Mouse (Mus musculus) v-Abl transformed pro-B cells (cell line): ENCODE measurements around the gene Clec12b.

Source experiments
- in situ Hi-C, 2 experiments: fragments of 400-800 bp; cut with MboI; formaldehyde crosslinking; loops; one replicate each; pipeline ENCODE4 v1.15.1; 2025; ENCODE audit not compliant: unreplicated experiment in 2 of 2

The Clec12b gene

GRCm38 (mm10) chr6:129385774-129386173, at the start of gene Clec12b:
TSS of gene Clec12b (minus strand) at chr6:129385874.
- in situ Hi-C loops, result loop anchor here in 1 of 2 experiments (5.0 to 25.0 kb wide), 3 partner anchors 162 to 1977 kb away; partner anchors contain the start of gene Styk1

- in situ Hi-C loops, result loop anchor here in 1 of 2 experiments (25.0 kb wide), 1 partner anchor 303 kb away; the partner anchor contains the start of gene Klri2
Observed at GRCm38 (mm10) chr6:129434239-129434638, 48.6 kb upstream of the Clec12b start.

GRCm38 (mm10) chr6:129427281-129427680, 41.6 kb upstream of the Clec12b start:
- in situ Hi-C loops, result loop anchor here in 1 of 2 experiments (25.0 kb wide), 1 partner anchor 310 kb away; the partner anchor contains the start of gene Klri2

GRCm38 (mm10) chr6:129425812-129426211, 40.1 kb upstream of the Clec12b start:
- in situ Hi-C loops, result loop anchor here in 1 of 2 experiments (25.0 kb wide), 1 partner anchor 311 kb away; the partner anchor contains the start of gene Klri2

GRCm38 (mm10) chr6:129425217-129425616, 39.5 kb upstream of the Clec12b start:
- in situ Hi-C loops, result loop anchor here in 1 of 2 experiments (25.0 kb wide), 1 partner anchor 312 kb away; the partner anchor contains the start of gene Klri2

GRCm38 (mm10) chr6:129423734-129424072, 38.0 kb upstream of the Clec12b start:
- in situ Hi-C loops, result no loop called here

GRCm38 (mm10) chr6:129423040-129423733, 37.5 kb upstream of the Clec12b start:
- in situ Hi-C loops, result no loop called here

- in situ Hi-C loops, result no loop called here
Observed at GRCm38 (mm10) chr6:129422311-129422710, 36.6 kb upstream of the Clec12b start.

- in situ Hi-C loops, result no loop called here
Observed at GRCm38 (mm10) chr6:129414177-129414576, 28.5 kb upstream of the Clec12b start.

- in situ Hi-C loops, result no loop called here
Observed at GRCm38 (mm10) chr6:129408562-129408961, 22.9 kb upstream of the Clec12b start, which contains the start of gene Clec9a. TSS of gene Clec9a (plus strand) at chr6:129408862.

GRCm38 (mm10) chr6:129407324-129407723, 21.6 kb upstream of the Clec12b start:
- in situ Hi-C loops, result no loop called here

GRCm38 (mm10) chr6:129405999-129406398, 20.3 kb upstream of the Clec12b start:
- in situ Hi-C loops, result no loop called here

GRCm38 (mm10) chr6:129403391-129403790, 17.7 kb upstream of the Clec12b start:
- in situ Hi-C loops, result no loop called here

GRCm38 (mm10) chr6:129402404-129402803, 16.7 kb upstream of the Clec12b start:
- in situ Hi-C loops, result no loop called here

GRCm38 (mm10) chr6:129399945-129400344, 14.3 kb upstream of the Clec12b start:
- in situ Hi-C loops, result loop anchor here (10.0 to 25.0 kb wide), 3 partner anchors 687 to 1962 kb away; partner anchors contain the start of gene Styk1 (in 2 of the 2)

- in situ Hi-C loops, result loop anchor here (10.0 to 25.0 kb wide), 3 partner anchors 690 to 1965 kb away; partner anchors contain the start of gene Styk1 (in 2 of the 2)
Observed at GRCm38 (mm10) chr6:129396997-129397396, 11.3 kb upstream of the Clec12b start, which contains the start of gene Clec1b. TSS of gene Clec1b (plus strand) at chr6:129397297.

GRCm38 (mm10) chr6:129393732-129394131, 8.1 kb upstream of the Clec12b start:
- in situ Hi-C loops, result loop anchor here (5.0 to 25.0 kb wide), 8 partner anchors 79 to 1969 kb away; partner anchors contain the start of gene Styk1 (in 2 of the 2)

- in situ Hi-C loops, result loop anchor here (5.0 to 25.0 kb wide), 8 partner anchors 79 to 1969 kb away; partner anchors contain the start of gene Styk1 (in 2 of the 2)
Observed at GRCm38 (mm10) chr6:129393087-129393720, 7.5 kb upstream of the Clec12b start.

- in situ Hi-C loops, result loop anchor here in 1 of 2 experiments (5.0 to 25.0 kb wide), 3 partner anchors 162 to 1977 kb away; partner anchors contain the start of gene Styk1
Observed at GRCm38 (mm10) chr6:129385000-129385399, 674 bp downstream of the Clec12b start.

GRCm38 (mm10) chr6:129383466-129383865, 2.2 kb downstream of the Clec12b start:
- in situ Hi-C loops, result loop anchor here in 1 of 2 experiments (25.0 kb wide), 2 partner anchors 704 to 1979 kb away; partner anchors contain the start of gene Styk1

GRCm38 (mm10) chr6:129381736-129382135, 3.9 kb downstream of the Clec12b start:
- in situ Hi-C loops, result loop anchor here in 1 of 2 experiments (25.0 kb wide), 2 partner anchors 706 to 1981 kb away; partner anchors contain the start of gene Styk1
